Mouse (Mus musculus) adrenal gland, postnatal 14 days (tissue): Measurements from ENCODE around the gene Olfr888. TPM values are rescaled to one million over a fixed set of nuclear protein-coding genes. Genes with fewer than 3 reads are reported as not detected.

Experiments
- DNase-seq: peaks from one replicate; pipeline ENCODE4 v3.0.0; 2021; ENCODE audit warnings: mixed read lengths
- long read RNA-seq, 2 experiments: library from polyadenylated mRNA; stranded (forward); transcript quantifications; one replicate each; pipeline ENCODE4 v2.0.0; 2021
- total RNA-seq: library from RNA; stranded (reverse); gene quantifications from 2 replicates; pipeline ENCODE4 v1.2.3, GENCODE M21; 2021

Gene Olfr888
- total RNA-seq, result not detected in 2 replicates
- long read RNA-seq, experiment 1, result 0 reads
- long read RNA-seq, experiment 2, result 0 reads

DNA sequence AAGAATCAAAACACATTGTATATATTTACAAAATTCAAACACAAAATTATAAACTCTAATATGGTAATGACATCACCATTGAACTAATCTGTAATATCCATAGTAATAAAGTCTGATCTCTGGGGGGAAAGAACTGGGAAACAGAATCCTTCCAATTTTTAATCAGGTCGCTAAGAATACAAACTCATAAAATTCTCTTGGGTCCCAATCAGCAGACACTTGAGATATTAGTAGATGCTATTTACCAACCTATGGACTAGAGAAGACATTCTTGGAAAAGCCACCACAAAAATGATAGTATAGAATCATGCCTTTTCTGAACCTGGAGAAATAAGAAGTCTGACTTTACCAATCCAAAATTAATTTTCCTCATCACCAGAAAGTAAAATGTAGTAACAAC is at the start of gene Olfr888:
Gene Olfr888 (plus strand): TSS at position 301 of the 400 bp plus-strand sequence.
- DNase-seq, result no peak

DNA sequence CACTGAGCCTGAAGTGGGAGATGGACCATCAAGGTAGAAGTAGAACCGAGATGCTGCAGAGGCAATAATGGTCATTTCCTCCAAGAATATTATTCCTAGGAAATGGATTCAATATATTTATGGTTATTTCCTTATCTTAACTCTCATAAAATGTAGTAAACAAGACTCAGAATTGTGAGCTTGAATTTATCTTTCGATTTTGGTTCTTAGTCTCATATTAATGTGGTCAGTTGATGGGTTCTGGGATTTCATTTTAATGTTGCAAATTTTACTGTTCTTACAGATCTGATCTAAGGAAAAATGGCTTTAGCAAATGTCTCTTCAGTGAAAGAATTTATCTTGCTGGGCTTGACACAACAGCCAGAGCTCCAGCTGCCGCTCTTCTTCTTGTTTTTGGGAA is 46.9 kb upstream of the Olfr888 start, which contains the start of gene Olfr885:
Gene Olfr885 (plus strand): TSS at position 301 of the 400 bp plus-strand sequence.
- DNase-seq, result no peak

DNA sequence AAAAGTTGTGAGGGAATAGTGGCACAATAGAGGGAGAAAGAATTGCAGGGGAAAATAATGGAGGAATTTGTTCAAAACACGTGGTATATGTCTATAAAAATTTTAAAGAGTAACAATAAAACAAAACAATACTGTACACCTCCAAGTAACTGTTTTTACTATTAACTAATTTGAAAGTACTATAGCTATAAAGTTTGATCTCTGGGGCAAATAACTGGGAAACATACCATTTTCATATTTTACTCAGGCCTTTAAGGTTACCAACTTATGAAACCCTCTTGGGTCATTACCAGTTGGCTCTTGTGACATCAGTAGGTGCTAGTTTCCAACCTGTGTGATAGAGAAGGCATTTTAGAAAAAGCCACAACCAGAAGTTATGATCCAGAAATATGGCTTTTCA is 24.2 kb upstream of the Olfr888 start, which contains the start of gene Olfr887:
Gene Olfr887 (plus strand): TSS at position 301 of the 400 bp plus-strand sequence.
- no peak for DNase-seq

DNA sequence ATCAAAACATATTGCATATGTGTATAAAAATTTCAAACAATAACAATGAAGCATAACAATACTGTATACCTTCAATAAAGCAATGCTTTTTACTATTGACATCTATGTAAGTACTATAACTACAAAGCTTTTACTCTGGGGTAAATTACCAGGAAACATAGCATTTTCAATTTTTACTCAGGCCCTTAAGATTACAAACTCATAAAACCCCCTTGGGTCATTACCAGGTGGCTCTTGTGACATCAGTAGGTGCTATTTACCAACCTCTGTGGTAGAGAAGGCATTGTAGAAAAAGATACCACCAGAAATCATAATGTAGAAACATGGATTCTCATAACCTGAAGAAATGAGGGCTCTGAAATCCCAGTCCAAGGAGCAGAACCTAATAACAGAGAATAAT is 7.0 kb downstream of the Olfr888 start, which contains the start of gene Olfr889:
Gene Olfr889 (plus strand): TSS at position 301 of the 400 bp plus-strand sequence.
- no peak for DNase-seq

DNA sequence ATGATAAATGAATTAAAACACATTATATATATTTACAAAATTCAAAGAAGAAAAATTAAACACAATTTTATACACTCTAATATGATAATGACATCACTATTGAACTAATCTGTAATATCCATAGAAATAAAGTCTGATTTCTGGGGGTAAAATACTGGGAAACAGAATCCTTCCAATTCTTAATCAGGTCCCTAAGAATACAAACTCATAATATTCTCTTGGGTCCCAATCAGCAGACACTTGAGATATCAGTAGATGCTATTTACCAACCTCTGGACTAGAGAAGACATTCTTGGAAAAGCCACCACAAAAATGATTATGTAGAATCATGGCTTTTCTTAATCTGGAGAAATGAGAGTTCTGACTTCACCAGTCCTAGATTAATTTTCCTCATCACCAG is 34.3 kb downstream of the Olfr888 start, which contains the start of gene Olfr890:
Gene Olfr890 (plus strand): TSS at position 301 of the 400 bp plus-strand sequence.
- no peak for DNase-seq

Other genes starting within 250 kb of the Olfr888 start
- not detected in 2 replicates for gene Olfr145, start 211.4 kb upstream of the Olfr888 start, total RNA-seq
- gene Olfr878, start 190.3 kb upstream of the Olfr888 start, total RNA-seq, result not detected in 2 replicates
- gene Olfr881, start 116.3 kb upstream of the Olfr888 start, total RNA-seq, result not detected in 2 replicates
- not detected in 2 replicates for gene Olfr883, start 82.3 kb upstream of the Olfr888 start, total RNA-seq
- gene Olfr884, start 61.6 kb upstream of the Olfr888 start, total RNA-seq, result not detected in 2 replicates
- not detected in 2 replicates for gene Olfr885, start 46.8 kb upstream of the Olfr888 start, total RNA-seq
- gene Olfr887, start 24.1 kb upstream of the Olfr888 start, total RNA-seq, result not detected in 2 replicates
- 0.11 and 0.19 TPM in 2 replicates for gene Olfr889, start 7.1 kb downstream of the Olfr888 start, total RNA-seq
- not detected in 2 replicates for gene Olfr890, start 34.4 kb downstream of the Olfr888 start, total RNA-seq
- gene Olfr891, start 72.7 kb downstream of the Olfr888 start, total RNA-seq, result not detected in 2 replicates
- gene Olfr893, start 100.2 kb downstream of the Olfr888 start, total RNA-seq, result not detected in 2 replicates
- gene Olfr894, start 109.9 kb downstream of the Olfr888 start, total RNA-seq, result not detected in 2 replicates
- gene Olfr143, start 144.6 kb downstream of the Olfr888 start, total RNA-seq, result not detected in 2 replicates
- gene Olfr895, start 159.7 kb downstream of the Olfr888 start, total RNA-seq, result not detected in 2 replicates
- gene Olfr896-ps1, start 183.0 kb downstream of the Olfr888 start, total RNA-seq, result not detected in 2 replicates
- gene Olfr25, start 220.9 kb downstream of the Olfr888 start, total RNA-seq, result not detected in 2 replicates
- not detected in 2 replicates for gene Olfr898, start 240.3 kb downstream of the Olfr888 start, total RNA-seq